Mouse (Mus musculus) cortical plate, adult 2 months (tissue): Measurements from ENCODE around the gene Slc12a1.

ENCODE experiments used
- CTCF ChIP-seq: fragments of 200-500 bp; IDR thresholded peaks from 2 replicates; pipeline ENCODE4 v1.5.1; 2011; ENCODE audit warnings: mild to moderate bottlenecking, control low read depth, low read length; ENCODE audit not compliant: insufficient read depth; ENCODE audit errors: extremely low read depth
- POLR2A ChIP-seq: fragments of 200-500 bp; IDR thresholded peaks from 2 replicates; pipeline ENCODE4 v1.6.1; 2011; ENCODE audit warnings: mild to moderate bottlenecking, low read length, control low read depth; ENCODE audit not compliant: insufficient read depth; ENCODE audit errors: extremely low read depth

- TF ChIP-seq CTCF (no peak), POLR2A (no peak)
These were observed 25.5 kb upstream of the Slc12a1 start for GRCm38 (mm10) chr2:125126792-125127191.
